Mouse (Mus musculus): ENCODE results near the gene Nxnl2.

Nxnl2 gene

GRCm38 (mm10) chr13:51170691-51171680 is at the start of gene Nxnl2:
Gene Nxnl2 (plus strand): TSS chr13:51171022.
- DNase-seq (ENCODE audit: low read depth) = no peak

GRCm38 (mm10) chr13:51121966-51122365 is 48.9 kb upstream of the Nxnl2 start:
- no peak for DNase-seq (ENCODE audit: low read depth)

GRCm38 (mm10) chr13:51122771-51123170 is 48.1 kb upstream of the Nxnl2 start:
- no peak for DNase-seq (ENCODE audit: low read depth)

GRCm38 (mm10) chr13:51125357-51125756 is 45.5 kb upstream of the Nxnl2 start:
- no peak for DNase-seq (ENCODE audit: low read depth)

GRCm38 (mm10) chr13:51127906-51128305 is 42.9 kb upstream of the Nxnl2 start:
- DNase-seq (ENCODE audit: low read depth) = no peak

- DNase-seq (ENCODE audit: low read depth) = no peak
These were observed 42.4 kb upstream of the Nxnl2 start for GRCm38 (mm10) chr13:51128417-51128816.

GRCm38 (mm10) chr13:51131179-51131578 is 39.6 kb upstream of the Nxnl2 start:
- no peak for DNase-seq (ENCODE audit: low read depth)

GRCm38 (mm10) chr13:51136315-51136714 is 34.5 kb upstream of the Nxnl2 start:
- no peak for DNase-seq (ENCODE audit: low read depth)

- no peak for DNase-seq (ENCODE audit: low read depth)
These were observed 33.7 kb upstream of the Nxnl2 start for GRCm38 (mm10) chr13:51136996-51137701.

GRCm38 (mm10) chr13:51137702-51138031 is 33.2 kb upstream of the Nxnl2 start:
- no peak for DNase-seq (ENCODE audit: low read depth)

GRCm38 (mm10) chr13:51147106-51147505 is 23.7 kb upstream of the Nxnl2 start:
- DNase-seq (ENCODE audit: low read depth) = no peak

GRCm38 (mm10) chr13:51152966-51153669 is 17.7 kb upstream of the Nxnl2 start:
- no peak for DNase-seq (ENCODE audit: low read depth)

GRCm38 (mm10) chr13:51153670-51154030 is 17.2 kb upstream of the Nxnl2 start:
- no peak for DNase-seq (ENCODE audit: low read depth)

GRCm38 (mm10) chr13:51155178-51156013 is 15.4 kb upstream of the Nxnl2 start:
- no peak for DNase-seq (ENCODE audit: low read depth)

GRCm38 (mm10) chr13:51156014-51156386 is 14.8 kb upstream of the Nxnl2 start:
- DNase-seq (ENCODE audit: low read depth) = no peak

GRCm38 (mm10) chr13:51157291-51157690 is 13.5 kb upstream of the Nxnl2 start:
- no peak for DNase-seq (ENCODE audit: low read depth)

- no peak for DNase-seq (ENCODE audit: low read depth)
These were observed 9.2 kb upstream of the Nxnl2 start for GRCm38 (mm10) chr13:51161672-51162071.

- no peak for DNase-seq (ENCODE audit: low read depth)
These were observed 8.6 kb upstream of the Nxnl2 start for GRCm38 (mm10) chr13:51162246-51162645.

GRCm38 (mm10) chr13:51166711-51167110 is 4.1 kb upstream of the Nxnl2 start:
- no peak for DNase-seq (ENCODE audit: low read depth)

- no peak for DNase-seq (ENCODE audit: low read depth)
These were observed 607 bp upstream of the Nxnl2 start for GRCm38 (mm10) chr13:51170215-51170614.

- no peak for DNase-seq (ENCODE audit: low read depth)
These were observed 1.8 kb downstream of the Nxnl2 start for GRCm38 (mm10) chr13:51172601-51173000.

GRCm38 (mm10) chr13:51178932-51179331 is 8.1 kb downstream of the Nxnl2 start:
- no peak for DNase-seq (ENCODE audit: low read depth)

Measured in fibroblast of lung, adult 2 months (primary cell).